Mouse (Mus musculus): ENCODE measurements around the gene Uba3. TPM values are rescaled to one million over a fixed set of nuclear protein-coding genes. Genes with fewer than 3 reads are reported as not detected.
A peak's percentile ranks its signal among the peaks of the same experiment; 100 is the strongest.

Gene Uba3
- polyA plus RNA-seq, 1 experiment from 2014 or later = 76.3 TPM

DNA sequence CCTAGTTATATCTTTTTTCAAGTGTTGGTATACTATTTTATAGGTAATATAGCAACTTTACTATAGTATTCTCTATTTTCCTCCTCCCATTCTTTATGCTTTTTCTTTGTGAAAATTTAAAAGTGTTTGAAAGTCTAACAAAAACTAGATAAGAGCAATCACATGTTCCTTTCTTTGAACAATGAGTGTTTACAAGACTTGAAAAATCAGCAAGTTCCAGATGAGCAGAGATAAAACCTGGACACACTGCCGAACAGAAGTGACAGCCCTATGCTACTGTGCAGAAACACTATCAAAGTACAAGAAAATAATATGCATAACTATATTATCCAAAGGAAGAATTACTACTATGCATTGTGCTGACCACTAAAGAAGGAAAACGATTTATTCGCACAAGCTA, 3.0 kb downstream of the Uba3 start:
- Histone ChIP-seq H3K9me3 (ENCODE audit: low read length) (no peaks in the 10 kb centered on the region), H3K4me1 (ENCODE audit: insufficient read depth, low read length) (peaks cover 11% of the 10 kb centered on the region), H3K27me3 (ENCODE audit: insufficient read depth, low read length) (no peaks in the 10 kb centered on the region), H3K4me2 (replicated peaks; ENCODE audit: low read depth, low read length) (no peak overlapping the region), H3K27ac (ENCODE audit: low read length) (no peak overlapping the region), H3K36me3 (ENCODE audit: insufficient read depth, low read length) (peaks cover 8% of the 10 kb centered on the region), H3K9ac (replicated peaks; ENCODE audit: low read length) (no peak overlapping the region), H3K4me3 (ENCODE audit: low read length) (no peak overlapping the region)
- ATAC-seq (ENCODE audit: low FRiP score, low TSS enrichment) = no peak
- 89% methylated on average over 3 of the region's 3 CpGs for WGBS

DNA sequence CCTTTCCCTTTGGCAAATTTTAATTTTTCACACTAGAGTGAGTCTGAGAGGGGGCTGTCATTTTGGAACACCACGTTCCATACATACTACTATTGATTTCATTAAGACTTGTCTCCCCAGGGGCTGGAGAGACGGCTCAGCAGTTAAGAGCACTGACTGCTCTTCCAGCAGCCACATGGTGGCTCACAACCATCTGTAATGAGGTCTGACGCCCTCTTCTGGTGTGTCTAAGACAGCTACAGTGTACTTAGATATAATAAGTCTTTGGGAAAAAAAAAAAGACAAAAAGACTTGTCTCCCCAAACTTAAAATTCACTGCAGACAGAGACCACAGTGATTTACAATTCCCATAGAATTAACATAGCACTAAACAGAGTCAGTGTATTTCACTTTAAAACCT, 5.0 kb downstream of the Uba3 start:
- ATAC-seq (ENCODE audit: low FRiP score, low TSS enrichment) = no peak
- Histone ChIP-seq H3K4me3 (ENCODE audit: low read length) (no peak overlapping the region), H3K4me1 (ENCODE audit: insufficient read depth, low read length) (peaks cover 11% of the 10 kb centered on the region), H3K36me3 (ENCODE audit: insufficient read depth, low read length) (peaks cover 27% of the 10 kb centered on the region), H3K27ac (ENCODE audit: low read length) (no peak overlapping the region), H3K9ac (replicated peaks; ENCODE audit: low read length) (no peak overlapping the region), H3K9me3 (ENCODE audit: low read length) (no peaks in the 10 kb centered on the region), H3K27me3 (ENCODE audit: insufficient read depth, low read length) (no peaks in the 10 kb centered on the region), H3K4me2 (replicated peaks; ENCODE audit: low read depth, low read length) (no peak overlapping the region)
- WGBS = 68% methylated on average over 3 of the region's 3 CpGs

DNA sequence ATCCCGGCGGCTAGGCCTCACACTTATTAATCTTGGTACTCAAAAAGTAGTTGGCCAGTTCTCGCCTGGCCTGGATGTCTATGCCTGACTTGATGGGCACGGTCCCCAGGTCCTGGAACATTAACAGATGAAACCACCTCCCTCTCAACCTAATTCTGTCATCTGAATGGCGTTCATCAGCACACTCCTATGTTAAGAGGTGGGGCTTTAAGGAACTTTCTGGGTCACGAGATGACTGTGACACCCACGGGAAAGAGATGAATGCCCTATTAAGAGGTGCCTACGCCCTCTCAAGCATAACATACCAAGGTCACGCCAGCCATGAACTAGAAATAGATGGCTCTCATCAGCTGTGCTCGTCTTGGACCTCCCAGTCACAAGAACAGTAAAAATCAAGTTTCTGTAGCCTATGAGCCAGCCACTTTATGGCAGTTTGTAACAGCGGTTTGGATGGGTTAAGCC, 26.0 kb downstream of the Uba3 start:
- no peaks in the 10 kb centered on the region for H3K27me3 ChIP-seq (ENCODE audit: insufficient read depth, low read length)
- peak overlapping the region; percentile 70 for H3K4me2 ChIP-seq (replicated peaks; ENCODE audit: low read depth, low read length)
- H3K4me1 ChIP-seq (ENCODE audit: insufficient read depth, low read length) = peaks cover 33% of the 10 kb centered on the region
- no peaks in the 10 kb centered on the region for H3K9me3 ChIP-seq (ENCODE audit: low read length)
- ATAC-seq (ENCODE audit: low FRiP score, low TSS enrichment) = peak; percentile 73
- H3K27ac ChIP-seq (ENCODE audit: low read length) = peak overlapping the region; percentile 96
- peak overlapping the region; percentile 92 for H3K4me3 ChIP-seq (ENCODE audit: low read length)
- peak overlapping the region; percentile 96 for H3K9ac ChIP-seq (replicated peaks; ENCODE audit: low read length)
- WGBS = 4% methylated on average over 11 of the region's 11 CpGs
- H3K36me3 ChIP-seq (ENCODE audit: insufficient read depth, low read length) = 0 out of 2 replicates have a peak, but pooled peaks cover 3% of the 10 kb centered on the region

DNA sequence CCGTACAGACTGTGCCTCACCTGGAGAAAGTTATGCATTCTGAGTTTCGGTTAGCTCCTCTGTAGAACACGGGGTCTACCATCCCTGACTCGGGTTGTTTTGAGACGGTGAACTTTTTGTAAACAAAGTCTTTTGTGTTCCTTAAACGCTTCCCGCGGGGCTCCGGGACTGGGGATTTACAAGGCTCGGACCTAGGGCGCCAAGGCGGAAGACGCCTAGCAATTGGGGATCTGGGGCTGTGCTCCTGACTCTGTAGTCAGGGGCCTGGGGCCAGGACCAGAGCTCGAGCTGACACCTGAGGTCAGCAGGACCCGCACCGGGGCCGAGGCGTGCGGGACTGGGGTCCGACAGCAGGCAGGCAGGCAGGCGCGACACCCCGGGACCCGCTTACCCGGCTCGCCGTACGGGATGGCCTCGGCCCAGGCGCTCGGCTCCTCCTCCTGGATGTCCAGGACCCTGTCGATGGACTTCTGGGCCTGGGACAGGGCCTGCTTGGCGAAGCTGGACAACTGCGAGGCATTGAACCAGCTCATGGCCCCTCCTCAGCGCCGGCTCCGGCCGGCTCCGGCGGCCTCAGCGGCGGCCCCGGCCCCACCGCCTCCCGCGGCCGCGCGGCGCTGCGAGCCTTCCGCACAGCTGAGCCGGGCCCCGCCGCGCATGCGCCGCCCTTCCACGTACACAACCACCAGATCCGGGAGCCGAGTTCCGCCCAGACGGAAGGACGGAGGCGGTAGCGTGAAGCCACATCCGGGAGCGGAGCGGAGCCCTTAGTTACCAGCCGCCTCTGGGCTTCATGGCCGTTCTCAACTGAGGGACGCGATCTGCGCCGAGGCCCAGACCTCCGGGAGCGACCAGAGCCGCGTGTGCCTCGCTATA, 26.7 kb downstream of the Uba3 start, which contains the start of gene Tmf1:
Tmf1 (minus strand) TSS at position 632 of the 876 bp plus-strand sequence.
- peak within 1 kb of the TSS; percentile 96 for H3K9ac ChIP-seq (replicated peaks; ENCODE audit: low read length)
- WGBS = under 1% methylated on average over 79 of the region's 80 CpGs
- H3K4me1 ChIP-seq (ENCODE audit: insufficient read depth, low read length) = peaks cover 33% of the 10 kb centered on the region
- H3K9me3 ChIP-seq (ENCODE audit: low read length) = no peaks in the 10 kb centered on the region
- peak within 1 kb of the TSS; percentile 96 for H3K27ac ChIP-seq (ENCODE audit: low read length)
- H3K27me3 ChIP-seq (ENCODE audit: insufficient read depth, low read length) = no peaks in the 10 kb centered on the region
- peak; percentile 98 for ATAC-seq (ENCODE audit: low FRiP score, low TSS enrichment)
- 0 out of 2 replicates have a peak, but pooled peaks cover 3% of the 10 kb centered on the region for H3K36me3 ChIP-seq (ENCODE audit: insufficient read depth, low read length)
- peak within 1 kb of the TSS; percentile 92 for H3K4me3 ChIP-seq (ENCODE audit: low read length)
- H3K4me2 ChIP-seq (replicated peaks; ENCODE audit: low read depth, low read length) = peak within 1 kb of the TSS; percentile 70

DNA sequence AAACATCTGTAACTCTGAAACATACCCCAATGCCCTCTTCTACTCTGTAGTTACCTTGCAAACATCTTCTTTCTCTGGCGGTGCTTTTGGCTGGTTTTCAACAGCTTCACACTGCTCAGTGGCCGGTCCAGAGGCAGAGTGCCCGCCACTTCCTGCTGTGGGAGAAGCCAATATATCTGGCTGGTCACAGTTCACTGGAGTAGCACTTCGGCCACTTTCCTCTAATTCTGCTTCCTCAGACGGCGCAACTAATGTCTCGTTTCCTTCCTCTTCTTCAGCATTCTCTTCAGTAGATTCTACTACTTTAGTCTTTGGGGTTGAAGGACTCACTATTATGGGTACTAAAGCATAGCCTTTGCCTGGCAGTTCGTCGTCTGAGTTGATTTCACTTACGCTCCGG, 29.7 kb downstream of the Uba3 start:
- Histone ChIP-seq H3K36me3 (ENCODE audit: insufficient read depth, low read length) (peaks cover 22% of the 10 kb centered on the region), H3K9ac (replicated peaks; ENCODE audit: low read length) (no peak overlapping the region), H3K27ac (ENCODE audit: low read length) (no peak overlapping the region), H3K27me3 (ENCODE audit: insufficient read depth, low read length) (no peaks in the 10 kb centered on the region), H3K4me2 (replicated peaks; ENCODE audit: low read depth, low read length) (peak overlapping the region; percentile 35; the same call in 1 of the 2 replicates), H3K4me1 (ENCODE audit: insufficient read depth, low read length) (peaks cover 33% of the 10 kb centered on the region), H3K9me3 (ENCODE audit: low read length) (no peaks in the 10 kb centered on the region), H3K4me3 (ENCODE audit: low read length) (0 out of 2 replicates have a peak overlapping the region, but pooled peaks have one; percentile 5)
- no peak for ATAC-seq (ENCODE audit: low FRiP score, low TSS enrichment)
- 43% methylated on average over 11 of the region's 11 CpGs for WGBS

DNA sequence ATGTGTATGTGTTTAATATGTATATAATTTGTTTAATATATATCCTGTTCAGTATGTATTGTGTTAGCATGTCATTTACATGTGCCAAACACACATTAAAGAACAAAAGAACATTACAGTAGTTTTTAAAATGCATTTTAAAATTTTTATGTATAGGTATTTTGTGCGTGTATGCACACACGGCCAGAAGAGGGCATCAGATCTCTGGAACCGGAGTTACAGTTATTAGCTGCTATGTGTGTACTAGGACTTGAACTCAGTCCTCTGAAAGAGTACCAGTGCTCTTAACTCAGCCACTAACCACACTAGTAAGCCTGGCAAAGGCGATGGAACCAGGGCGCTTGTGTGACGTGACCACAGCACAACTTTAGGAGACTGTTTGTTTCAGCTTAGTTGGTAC, 55.3 kb downstream of the Uba3 start:
- ATAC-seq (ENCODE audit: low FRiP score, low TSS enrichment) = no peak
- Histone ChIP-seq H3K36me3 (ENCODE audit: insufficient read depth, low read length) (peaks cover 8% of the 10 kb centered on the region; the same call in 1 of the 2 replicates), H3K4me2 (replicated peaks; ENCODE audit: low read depth, low read length) (no peak overlapping the region), H3K27ac (ENCODE audit: low read length) (no peak overlapping the region), H3K27me3 (ENCODE audit: insufficient read depth, low read length) (no peaks in the 10 kb centered on the region), H3K9me3 (ENCODE audit: low read length) (no peaks in the 10 kb centered on the region), H3K9ac (replicated peaks; ENCODE audit: low read length) (no peak overlapping the region), H3K4me1 (ENCODE audit: insufficient read depth, low read length) (peaks cover 19% of the 10 kb centered on the region), H3K4me3 (ENCODE audit: low read length) (no peak overlapping the region)
- WGBS = 80% methylated on average over 6 of the region's 6 CpGs

DNA sequence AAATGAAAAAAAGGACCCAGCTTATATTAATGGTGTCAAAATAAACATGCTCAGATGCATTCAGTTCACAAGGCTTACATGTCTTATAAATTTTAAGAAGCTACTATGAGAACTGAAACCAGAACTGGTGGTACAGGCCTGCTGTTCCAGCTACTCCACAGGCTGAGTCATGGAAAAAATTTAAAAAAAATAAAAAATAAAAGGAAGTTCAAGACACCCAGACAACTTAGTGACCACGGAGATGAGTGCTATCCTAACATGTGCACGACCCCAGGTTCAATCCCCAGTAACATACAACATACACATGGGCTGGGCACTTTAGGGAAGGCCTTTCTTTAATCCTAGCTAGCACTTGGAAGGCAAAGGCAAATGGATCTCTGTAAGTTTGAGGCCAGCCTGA, 55.7 kb downstream of the Uba3 start:
- peaks cover 19% of the 10 kb centered on the region for H3K4me1 ChIP-seq (ENCODE audit: insufficient read depth, low read length)
- H3K9ac ChIP-seq (replicated peaks; ENCODE audit: low read length) = no peak overlapping the region
- no peaks in the 10 kb centered on the region for H3K27me3 ChIP-seq (ENCODE audit: insufficient read depth, low read length)
- no peak overlapping the region for H3K4me3 ChIP-seq (ENCODE audit: low read length)
- no peak overlapping the region for H3K4me2 ChIP-seq (replicated peaks; ENCODE audit: low read depth, low read length)
- ATAC-seq (ENCODE audit: low FRiP score, low TSS enrichment) = no peak
- H3K9me3 ChIP-seq (ENCODE audit: low read length) = no peaks in the 10 kb centered on the region
- no peak overlapping the region for H3K27ac ChIP-seq (ENCODE audit: low read length)
- WGBS = 81% methylated on average over 2 of the region's 2 CpGs
- H3K36me3 ChIP-seq (ENCODE audit: insufficient read depth, low read length) = peaks cover 8% of the 10 kb centered on the region; the same call in 1 of the 2 replicates

DNA sequence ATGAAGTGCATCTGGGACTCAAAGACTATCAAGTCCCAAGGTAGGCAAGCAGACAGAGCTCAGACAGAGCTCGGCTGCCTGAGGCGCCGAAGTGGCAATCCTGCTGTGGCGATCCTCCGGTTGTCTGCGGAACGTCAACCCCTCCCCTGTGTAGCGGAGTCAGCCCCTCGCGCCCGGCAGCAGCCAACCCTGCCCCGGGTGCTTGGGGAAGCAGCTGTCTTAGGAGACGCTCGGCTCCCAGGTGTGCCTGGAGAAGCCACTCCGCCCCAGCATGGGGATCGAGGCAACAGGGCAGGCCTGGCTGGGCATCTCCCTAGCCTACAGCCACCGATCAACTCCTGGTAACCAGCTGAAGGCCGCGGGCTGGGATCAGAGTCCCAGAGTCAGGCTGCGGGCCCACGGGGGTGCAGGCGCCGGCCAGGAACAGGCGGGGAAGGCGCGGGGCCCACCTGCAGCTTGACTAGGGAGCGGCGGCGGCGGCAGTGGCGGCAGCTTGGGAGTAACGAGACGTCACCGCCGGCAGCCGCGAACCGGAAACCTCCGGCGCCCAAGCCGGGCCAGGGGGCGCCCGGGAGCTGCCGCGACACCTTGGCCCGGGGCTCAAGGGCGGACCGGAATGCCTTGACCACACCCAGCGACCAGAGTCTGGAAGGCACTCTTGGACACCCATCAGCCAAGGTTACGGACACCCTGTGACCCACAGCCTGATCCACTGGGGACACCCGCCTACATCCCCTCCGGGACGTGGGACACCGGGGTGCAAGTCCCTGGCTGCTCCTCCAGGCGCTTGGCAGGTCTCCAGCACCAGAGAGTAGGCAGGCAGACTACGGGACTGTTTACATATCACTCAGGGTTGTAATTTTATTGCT, 56.8 kb downstream of the Uba3 start, which contains the start of gene Eogt:
Eogt (minus strand) TSS at position 800 of the 869 bp plus-strand sequence.
- Histone ChIP-seq H3K27ac (ENCODE audit: low read length) (peak within 1 kb of the TSS; percentile 83), H3K36me3 (ENCODE audit: insufficient read depth, low read length) (peaks cover 6% of the 10 kb centered on the region; the same call in 1 of the 2 replicates), H3K9me3 (ENCODE audit: low read length) (no peaks in the 10 kb centered on the region), H3K4me1 (ENCODE audit: insufficient read depth, low read length) (peaks cover 25% of the 10 kb centered on the region), H3K9ac (replicated peaks; ENCODE audit: low read length) (peak within 1 kb of the TSS; percentile 92), H3K4me3 (ENCODE audit: low read length) (peak within 1 kb of the TSS; percentile 81), H3K27me3 (ENCODE audit: insufficient read depth, low read length) (no peaks in the 10 kb centered on the region), H3K4me2 (replicated peaks; ENCODE audit: low read depth, low read length) (peak within 1 kb of the TSS; percentile 99)
- ATAC-seq (ENCODE audit: low FRiP score, low TSS enrichment) = peak; percentile 81
- WGBS = under 1% methylated on average over 56 of the region's 56 CpGs

DNA sequence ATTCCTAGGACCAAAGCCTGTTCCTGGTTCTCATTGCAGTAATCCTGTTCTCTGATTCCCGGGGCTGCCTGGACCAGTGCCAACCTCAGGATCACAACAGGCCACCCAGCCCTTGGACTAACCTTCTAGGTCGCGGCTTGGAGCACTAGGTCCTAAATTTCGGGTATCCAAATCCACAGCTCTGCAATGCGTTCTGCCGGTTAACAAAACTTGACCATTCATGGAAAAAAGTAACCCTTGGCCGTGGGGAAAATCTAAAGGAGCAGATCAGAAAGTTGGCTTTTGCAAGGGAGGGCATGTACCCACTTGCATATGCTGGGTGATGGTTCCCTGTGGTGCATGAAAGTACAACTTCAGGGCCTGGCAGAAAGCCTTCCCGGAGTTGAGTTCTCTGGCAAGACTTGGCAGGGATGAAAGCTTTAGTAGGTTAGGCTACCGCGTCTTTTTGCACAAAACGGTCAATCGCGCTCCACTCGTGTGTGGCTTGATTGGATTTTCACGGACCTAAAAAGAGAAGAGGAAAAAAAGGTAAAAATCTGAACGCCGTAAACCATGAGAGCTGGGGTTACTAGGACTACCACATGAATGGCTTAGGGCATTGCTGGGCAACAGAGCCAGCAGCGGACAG, 57.6 kb downstream of the Uba3 start:
- Histone ChIP-seq H3K27ac (ENCODE audit: low read length) (peak overlapping the region; percentile 83), H3K9me3 (ENCODE audit: low read length) (no peaks in the 10 kb centered on the region), H3K27me3 (ENCODE audit: insufficient read depth, low read length) (no peaks in the 10 kb centered on the region), H3K4me3 (ENCODE audit: low read length) (peak overlapping the region; percentile 81), H3K36me3 (ENCODE audit: insufficient read depth, low read length) (peaks cover 5% of the 10 kb centered on the region; the same call in 1 of the 2 replicates), H3K4me1 (ENCODE audit: insufficient read depth, low read length) (peaks cover 25% of the 10 kb centered on the region), H3K4me2 (replicated peaks; ENCODE audit: low read depth, low read length) (peak overlapping the region; percentile 99), H3K9ac (replicated peaks; ENCODE audit: low read length) (peak overlapping the region; percentile 92)
- 9% methylated on average over 18 of the region's 18 CpGs for WGBS
- no peak; the same call in 1 of the 2 replicates for ATAC-seq (ENCODE audit: low FRiP score, low TSS enrichment)
